Mouse (Mus musculus) kidney, adult 18-20 months (tissue): ENCODE measurements around the gene Hmg20a.
"Not testable (repeated sequence)": the region's sequence is repeated elsewhere in the genome, so short reads cannot be mapped to it uniquely, and the experiment has no call there.

Experiments used
- DNase-seq: peaks from one replicate; pipeline ENCODE4 v3.0.0; 2021

Gene Hmg20a

GRCm38 (mm10) chr9:56417948-56418737 is at the start of gene Hmg20a, which contains the start of gene Peak1:
Hmg20a (plus strand) TSS chr9:56418609.
Peak1 (minus strand) TSS chr9:56418067.
- DNase-seq, result peak; percentile 100

GRCm38 (mm10) chr9:56368814-56369213 is 49.6 kb upstream of the Hmg20a start:
- DNase-seq, result no peak

GRCm38 (mm10) chr9:56370710-56371109 is 47.7 kb upstream of the Hmg20a start:
- DNase-seq, result no peak

GRCm38 (mm10) chr9:56374401-56374800 is 44.0 kb upstream of the Hmg20a start:
- no peak for DNase-seq

GRCm38 (mm10) chr9:56382786-56383185 is 35.6 kb upstream of the Hmg20a start:
- DNase-seq, result no peak

- DNase-seq, result no peak
Measured at GRCm38 (mm10) chr9:56392857-56393256, 25.6 kb upstream of the Hmg20a start.

- no peak for DNase-seq
Measured at GRCm38 (mm10) chr9:56396306-56396705, 22.1 kb upstream of the Hmg20a start.

- DNase-seq, result no peak
Measured at GRCm38 (mm10) chr9:56404619-56405018, 13.8 kb upstream of the Hmg20a start.

GRCm38 (mm10) chr9:56409928-56410327 is 8.5 kb upstream of the Hmg20a start:
- no peak for DNase-seq

GRCm38 (mm10) chr9:56412716-56413115 is 5.7 kb upstream of the Hmg20a start:
- DNase-seq, result no peak

GRCm38 (mm10) chr9:56414322-56414721 is 4.1 kb upstream of the Hmg20a start:
- no peak for DNase-seq

GRCm38 (mm10) chr9:56415393-56415792 is 3.0 kb upstream of the Hmg20a start:
- no peak for DNase-seq

GRCm38 (mm10) chr9:56415935-56416607 is 2.3 kb upstream of the Hmg20a start:
- DNase-seq, result no peak

- peak; percentile 87 for DNase-seq
Measured at GRCm38 (mm10) chr9:56417415-56417947, 928 bp upstream of the Hmg20a start.

GRCm38 (mm10) chr9:56418738-56419239 is 380 bp downstream of the Hmg20a start:
- peak; percentile 70 for DNase-seq

- no peak for DNase-seq
Measured at GRCm38 (mm10) chr9:56420236-56420635, 1.8 kb downstream of the Hmg20a start.

- DNase-seq, result no peak
Measured at GRCm38 (mm10) chr9:56420892-56421601, 2.6 kb downstream of the Hmg20a start.

- DNase-seq, result no peak
Measured at GRCm38 (mm10) chr9:56421991-56422390, 3.6 kb downstream of the Hmg20a start.

- no peak for DNase-seq
Measured at GRCm38 (mm10) chr9:56424861-56425260, 6.5 kb downstream of the Hmg20a start.

GRCm38 (mm10) chr9:56435821-56436526 is 17.6 kb downstream of the Hmg20a start:
- no peak for DNase-seq

- DNase-seq, result not testable (repeated sequence)
Measured at GRCm38 (mm10) chr9:56437300-56437892, 19.0 kb downstream of the Hmg20a start.

- no peak for DNase-seq
Measured at GRCm38 (mm10) chr9:56439699-56440098, 21.3 kb downstream of the Hmg20a start.
